In genomic region chr9:75529358-75529757, GRCm38 (mm10) we compare ENCODE assay signal across 17 mouse cellular contexts. TPM values are rescaled to one million over a fixed set of nuclear protein-coding genes. Genes with fewer than 3 reads are reported as not detected.
A peak's percentile ranks its signal among the peaks of the same experiment; 100 is the strongest.
DNase-seq lines count a peak whose midpoint lies in the region; ATAC-seq lines count a peak whose summit lies in the region.
"Had no signal": no experiment of that assay in that cellular context is flagged by ENCODE, and none has a peak within 500 bp of the region (broad histone marks: within the 10 kb centered on the region; RNA-seq: fewer than 3 reads in every experiment).

No protein-coding gene starts in this region.

- H3K4me3 ChIP-seq in midbrain, embryonic 14.5 days (replicated peaks; ENCODE audit: low read depth, low read length): no peak overlapping the region
- H3K4me3 ChIP-seq in midbrain, embryonic 16.5 days (ENCODE audit: low read depth, low read length): no peak overlapping the region
- no peak overlapping the region for H3K4me3 ChIP-seq in midbrain, embryonic 10.5 days
- H3K4me3 ChIP-seq in kidney, embryonic 15.5 days (replicated peaks): no peak overlapping the region
- H3K4me3 ChIP-seq: embryonic facial prominence, embryonic 15.5 days; forebrain, embryonic 13.5 days; heart, embryonic 13.5 days; hindbrain, embryonic 10.5 days; midbrain, embryonic 15.5 days had no signal

- H3K9ac ChIP-seq in midbrain, embryonic 14.5 days (replicated peaks; ENCODE audit: low read length): no peak overlapping the region
- no peak overlapping the region for H3K9ac ChIP-seq in midbrain, embryonic 16.5 days (ENCODE audit: low read depth, low read length)
- H3K9ac ChIP-seq in kidney, embryonic 15.5 days: no peak overlapping the region
- H3K9ac ChIP-seq: embryonic facial prominence, embryonic 15.5 days; forebrain, embryonic 13.5 days; heart, embryonic 13.5 days; midbrain, embryonic 15.5 days had no signal

- peak; percentile 32 for DNase-seq in cerebellum, adult 9-10 months
- DNase-seq in cerebellum, adult 9-11 months: no peak
- peak; percentile 4 for DNase-seq in midbrain, embryonic 14.5 days
- DNase-seq in MN1 (ENCODE audit: low spot score): peak; percentile 76
- no peak for DNase-seq in midbrain, embryonic 10.5 days (ENCODE audit: low spot score)
- DNase-seq: embryo, embryonic 11 days; kidney, adult 2 months; kidney, postnatal 36 days; thymus, postnatal 25 days had no signal

- no peak overlapping the region for H3K27ac ChIP-seq in midbrain, embryonic 14.5 days (replicated peaks; ENCODE audit: low read depth, low read length)
- no peak overlapping the region for H3K27ac ChIP-seq in midbrain, embryonic 16.5 days (ENCODE audit: low read length)
- H3K27ac ChIP-seq in midbrain, embryonic 10.5 days (replicated peaks): no peak overlapping the region
- H3K27ac ChIP-seq in kidney, embryonic 15.5 days: no peak overlapping the region
- H3K27ac ChIP-seq: embryonic facial prominence, embryonic 15.5 days; forebrain, embryonic 13.5 days; heart, embryonic 13.5 days; hindbrain, embryonic 10.5 days; midbrain, embryonic 15.5 days had no signal

- peaks cover 6% of the 10 kb centered on the region; the same call in 1 of the 2 replicates for H3K36me3 ChIP-seq in midbrain, embryonic 14.5 days (ENCODE audit: control insufficient read depth, insufficient read depth, low read length)
- 0 out of 2 replicates have a peak, but pooled peaks cover 2% of the 10 kb centered on the region for H3K36me3 ChIP-seq in midbrain, embryonic 16.5 days (ENCODE audit: control insufficient read depth, insufficient read depth, low read length)
- H3K36me3 ChIP-seq in midbrain, embryonic 10.5 days: peaks cover 31% of the 10 kb centered on the region
- H3K36me3 ChIP-seq in kidney, embryonic 15.5 days: peaks cover 32% of the 10 kb centered on the region

- H3K4me2 ChIP-seq in midbrain, embryonic 14.5 days (ENCODE audit: low read length): no peak overlapping the region
- no peak overlapping the region for H3K4me2 ChIP-seq in midbrain, embryonic 16.5 days (ENCODE audit: low read length)
- no peak overlapping the region for H3K4me2 ChIP-seq in kidney, embryonic 15.5 days
- H3K4me2 ChIP-seq: embryonic facial prominence, embryonic 15.5 days; forebrain, embryonic 13.5 days; heart, embryonic 13.5 days; midbrain, embryonic 15.5 days had no signal

- no peaks in the 10 kb centered on the region for H3K27me3 ChIP-seq in midbrain, embryonic 14.5 days (ENCODE audit: control insufficient read depth, insufficient read depth, low read length)
- H3K27me3 ChIP-seq in midbrain, embryonic 16.5 days (ENCODE audit: control insufficient read depth, insufficient read depth, low read depth, low read length): no peaks in the 10 kb centered on the region
- no peaks in the 10 kb centered on the region for H3K27me3 ChIP-seq in midbrain, embryonic 10.5 days (ENCODE audit: low read depth, poor library complexity, severe bottlenecking)
- no peaks in the 10 kb centered on the region for H3K27me3 ChIP-seq in kidney, embryonic 15.5 days
- H3K27me3 ChIP-seq: embryonic facial prominence, embryonic 15.5 days; forebrain, embryonic 13.5 days; heart, embryonic 13.5 days; midbrain, embryonic 15.5 days had no signal

- ATAC-seq in midbrain, embryonic 14.5 days (ENCODE audit: low FRiP score, low TSS enrichment): no peak
- no peak for ATAC-seq in midbrain, embryonic 16.5 days
- 0 out of 2 replicates have a peak, but pooled peaks have one; percentile 22 for ATAC-seq in granulocyte monocyte progenitor cell, adult 5-6 weeks (replicated peaks; ENCODE audit: poor library complexity, severe bottlenecking)
- no peak for ATAC-seq in kidney, embryonic 15.5 days (replicated peaks; ENCODE audit: low FRiP score)
- ATAC-seq: forebrain, embryonic 13.5 days; midbrain, embryonic 15.5 days had no signal

- WGBS in midbrain, embryonic 14.5 days: 76% methylated on average over 5 of the region's 5 CpGs
- 74% methylated on average over 5 of the region's 5 CpGs for WGBS in midbrain, embryonic 16.5 days
- 91% methylated on average over 5 of the region's 5 CpGs for WGBS in midbrain, embryonic 10.5 days
- WGBS in kidney, embryonic 15.5 days: 76% methylated on average over 5 of the region's 5 CpGs

- no peaks in the 10 kb centered on the region for H3K4me1 ChIP-seq in midbrain, embryonic 14.5 days (ENCODE audit: control insufficient read depth, insufficient read depth, low read length)
- H3K4me1 ChIP-seq in midbrain, embryonic 16.5 days (ENCODE audit: control insufficient read depth, insufficient read depth, low read length): no peaks in the 10 kb centered on the region
- no peaks in the 10 kb centered on the region for H3K4me1 ChIP-seq in midbrain, embryonic 10.5 days
- no peaks in the 10 kb centered on the region; the same call in 1 of the 2 replicates for H3K4me1 ChIP-seq in kidney, embryonic 15.5 days
- H3K4me1 ChIP-seq: hindbrain, embryonic 10.5 days; midbrain, embryonic 15.5 days had no signal

- no peaks in the 10 kb centered on the region for H3K9me3 ChIP-seq in midbrain, embryonic 14.5 days (ENCODE audit: control insufficient read depth, low read length)
- H3K9me3 ChIP-seq in midbrain, embryonic 16.5 days (replicated peaks; ENCODE audit: control insufficient read depth, low read length, poor library complexity, severe bottlenecking): no peaks in the 10 kb centered on the region
- H3K9me3 ChIP-seq in midbrain, embryonic 10.5 days (replicated peaks): no peaks in the 10 kb centered on the region
- no peaks in the 10 kb centered on the region for H3K9me3 ChIP-seq in kidney, embryonic 15.5 days (replicated peaks)
- H3K9me3 ChIP-seq: embryonic facial prominence, embryonic 15.5 days; forebrain, embryonic 13.5 days; heart, embryonic 13.5 days; hindbrain, embryonic 10.5 days; midbrain, embryonic 15.5 days had no signal

RNA-seq across cellular contexts. Expression of gene Tmod3, which starts 30.1 kb away (rescaled TPM):
- polyA plus RNA-seq in midbrain, embryonic 14.5 days (2014; fragmentation: Nextera tagmentation; extraction: Ambion mirVana): 61.8 and 73.0 TPM in 2 replicates
- 78.0 and 82.7 TPM in 2 replicates for polyA plus RNA-seq in midbrain, embryonic 16.5 days (2015; fragmentation: Nextera tagmentation; extraction: Ambion mirVana)
- total RNA-seq in granulocyte monocyte progenitor cell, adult 5-6 weeks (2014; fragmentation: Nextera tagmentation): 52.9 and 58.1 TPM in 2 replicates
- total RNA-seq in granulocyte monocyte progenitor cell, adult 5-6 weeks (2017): 59.5 and 64.2 TPM in 2 replicates
- 90.8 and 95.5 TPM in 2 replicates for polyA plus RNA-seq in midbrain, embryonic 10.5 days (2016; fragmentation: Nextera tagmentation; extraction: Ambion mirVana)
- polyA plus RNA-seq in kidney, embryonic 15.5 days (2015; fragmentation: Nextera tagmentation; extraction: Ambion mirVana): 143 and 144 TPM in 2 replicates

Comparison
In these comparisons a context has a peak if more than half of its experiments do, and no peak if none do; other contexts are left out.
1. DNase-seq: peak in cerebellum, adult 9-10 months (single experiment), midbrain, embryonic 14.5 days (single experiment) and MN1 (single experiment); none in cerebellum, adult 9-11 months (single experiment) and midbrain, embryonic 10.5 days (single experiment).